Mouse (Mus musculus): ENCODE data around the gene Dvl1.

The Dvl1 gene

GRCm38 (mm10) chr4:155907003-155907402 is 59.8 kb downstream of the Dvl1 start:
- DNase-seq (ENCODE audit: low read depth, low spot score) = no peak

DNA sequence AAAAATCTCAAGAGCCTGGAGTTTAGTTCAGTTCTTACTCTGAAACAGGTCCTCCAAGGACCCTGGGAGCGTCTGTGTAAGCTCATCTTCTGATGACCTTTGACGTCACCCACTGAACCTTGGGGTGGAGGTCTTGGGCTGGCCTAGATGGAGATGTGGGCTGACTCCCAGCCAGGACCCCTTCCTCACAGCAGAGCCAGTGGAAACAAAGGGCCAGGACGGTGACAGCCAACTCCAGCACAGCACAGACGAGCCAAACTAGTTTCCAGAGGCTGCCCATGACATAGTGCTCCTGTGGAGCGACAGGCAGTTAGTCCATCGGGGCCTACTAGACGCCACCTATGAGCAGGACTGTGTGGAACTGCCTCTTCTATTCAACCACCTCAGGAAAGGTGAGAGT is 61.1 kb downstream of the Dvl1 start:
- no peak for DNase-seq (ENCODE audit: low read depth, low spot score)

- DNase-seq (ENCODE audit: low read depth, low spot score) = no peak
Observed at GRCm38 (mm10) chr4:155908751-155909150, 61.5 kb downstream of the Dvl1 start.
